Mouse (Mus musculus): ENCODE results near the gene Sipa1l3.

GRCm38 (mm10) chr7:29448830-29449229 is 69.6 kb downstream of the Sipa1l3 start:
- no peak for TF ChIP-seq CTCF (IDR thresholded peaks at IDR 0.05; ENCODE audit: control insufficient read depth, insufficient read depth, insufficient replicate concordance, low read depth, low read length)
- no peak for TF ChIP-seq POLR2A (IDR thresholded peaks at IDR 0.05; ENCODE audit: control insufficient read depth, low read depth, low read length)

All from testis, adult 2 months (tissue).